Mouse (Mus musculus): ENCODE data around the gene Slc7a10.
A peak's percentile ranks its signal among the peaks of the same experiment; 100 is the strongest.

DNA sequence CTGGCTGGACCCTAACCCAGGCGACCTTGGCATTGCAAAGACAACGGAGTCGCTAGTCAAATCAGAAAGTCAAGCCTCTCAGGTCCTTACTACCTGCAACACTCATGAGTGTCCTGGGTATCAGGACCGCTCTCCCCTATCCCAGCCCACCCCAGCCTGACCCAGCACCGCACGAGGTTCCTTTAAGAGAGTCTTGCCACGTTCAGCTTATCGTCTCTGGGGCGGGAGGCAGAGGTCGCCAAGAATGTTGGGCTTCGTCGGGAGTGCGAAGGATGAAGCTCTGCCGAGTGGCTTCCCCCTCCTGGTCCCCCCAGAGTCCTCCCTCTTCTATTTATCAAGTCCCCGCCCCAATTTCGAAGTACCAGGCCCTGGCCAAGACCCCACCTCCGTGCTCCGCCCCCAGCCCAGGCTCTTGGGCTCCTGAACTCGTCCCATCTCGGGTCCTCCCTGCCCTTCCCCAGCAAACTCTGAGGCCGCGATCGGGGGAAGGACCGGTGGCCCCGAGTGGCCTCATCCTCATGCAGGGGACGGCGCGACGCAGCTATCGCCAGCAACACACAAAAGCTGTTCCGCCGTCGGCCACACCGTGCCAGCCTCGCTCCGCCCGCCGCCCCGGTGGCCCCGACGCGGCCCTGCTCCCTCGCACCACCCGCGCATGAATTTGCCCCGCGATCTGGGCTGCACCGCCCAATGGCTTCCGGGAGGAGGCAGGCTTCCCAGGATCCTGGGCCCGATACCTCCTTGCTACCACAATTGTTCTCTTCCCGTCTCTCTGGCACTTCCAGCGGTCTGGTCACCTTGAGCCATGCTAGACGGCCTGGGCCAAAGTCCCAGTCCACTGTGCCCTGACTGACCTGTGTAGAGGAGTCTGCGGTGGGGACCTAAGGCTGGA, 1.1 kb upstream of the Slc7a10 start:
- 0 out of 2 replicates have a peak, but pooled peaks have one; percentile 10 for TF ChIP-seq CTCF (IDR thresholded peaks at IDR 0.05; ENCODE audit: borderline replicate concordance, insufficient read depth, low read depth, low read length)
- TF ChIP-seq POLR2A (IDR thresholded peaks at IDR 0.05; ENCODE audit: borderline replicate concordance, insufficient read depth, low read length): no peak

All from cerebellum, adult 2 months (tissue).